Mouse (Mus musculus): Measurements from ENCODE around the gene 5830473C10Rik.
"Not testable (repeated sequence)": the region's sequence is repeated elsewhere in the genome, so short reads cannot be mapped to it uniquely, and the experiment has no call there.

5830473C10Rik gene

DNA sequence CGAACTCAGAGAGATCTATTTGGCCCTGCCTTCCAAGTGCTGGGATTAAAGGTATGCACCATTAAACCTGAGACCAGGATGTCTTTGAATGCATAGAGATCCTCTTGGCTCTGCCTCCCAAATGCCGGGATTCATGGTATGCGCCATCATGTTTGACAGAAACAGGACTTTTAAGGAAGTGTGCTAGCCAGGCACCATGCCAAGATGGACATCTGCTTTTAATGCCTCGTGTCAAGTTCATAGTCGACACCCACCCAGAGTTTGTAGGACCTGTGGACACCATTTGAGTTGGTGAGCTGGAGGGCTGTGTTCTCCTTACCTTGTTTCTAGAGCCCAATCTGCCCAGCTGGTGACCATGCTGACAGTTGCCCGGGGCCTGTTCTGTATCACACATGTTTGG, 31.0 kb downstream of the 5830473C10Rik start:
- DNase-seq (ENCODE audit: low read depth in 2 of 2, low spot score in 2 of 2): no peak

DNA sequence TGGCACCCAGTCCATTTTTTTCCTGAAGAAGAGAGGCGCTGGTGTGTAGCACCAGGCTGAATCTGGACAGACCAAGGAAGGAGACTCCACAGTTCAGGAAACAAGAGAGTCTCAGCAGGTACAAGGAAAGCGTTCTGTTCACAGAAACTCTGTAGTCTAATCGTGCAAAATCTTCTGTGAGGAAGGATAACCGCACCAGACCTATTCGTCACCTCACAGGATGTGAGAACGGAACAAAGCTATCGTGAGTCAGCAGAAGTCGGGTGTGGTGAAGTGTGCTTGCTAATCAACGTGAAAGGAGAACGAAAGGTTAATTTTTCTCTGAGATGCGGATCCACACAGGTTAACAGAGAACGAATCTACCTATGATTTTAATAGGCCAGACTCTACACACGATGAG, 34.0 kb downstream of the 5830473C10Rik start:
- no peak for DNase-seq (ENCODE audit: low read depth in 2 of 2, low spot score in 2 of 2)

- no peak for DNase-seq (ENCODE audit: low read depth in 2 of 2, low spot score in 2 of 2)
Measured at GRCm38 (mm10) chr5:90596155-90596554, 35.2 kb downstream of the 5830473C10Rik start.

GRCm38 (mm10) chr5:90601469-90601868, 40.6 kb downstream of the 5830473C10Rik start:
- no peak for DNase-seq (ENCODE audit: low read depth in 2 of 2, low spot score in 2 of 2)

GRCm38 (mm10) chr5:90603407-90603923, 42.6 kb downstream of the 5830473C10Rik start:
- no peak for DNase-seq (ENCODE audit: low read depth in 2 of 2, low spot score in 2 of 2)

DNA sequence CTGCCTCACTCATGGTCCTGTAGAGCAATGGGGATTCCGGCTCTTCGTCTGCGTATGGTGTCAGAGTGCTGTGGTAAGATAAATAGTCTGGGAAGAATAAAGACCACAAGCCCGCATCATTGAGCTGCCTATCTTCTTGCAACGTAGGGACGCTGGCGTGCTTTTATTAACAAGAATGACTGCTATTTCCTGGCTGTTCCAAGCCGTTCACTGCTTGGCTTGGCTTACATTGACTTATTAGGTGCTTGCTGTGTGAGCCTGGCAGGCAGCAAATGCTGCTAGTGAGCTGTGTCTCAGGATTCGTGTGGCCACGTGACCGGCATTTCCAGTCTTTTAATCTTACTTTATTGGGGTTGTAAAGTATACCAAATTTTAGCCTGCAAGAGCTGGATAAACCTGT, 48.0 kb downstream of the 5830473C10Rik start:
- DNase-seq (ENCODE audit: low read depth in 2 of 2, low spot score in 2 of 2): no peak

GRCm38 (mm10) chr5:90611388-90611787, 50.5 kb downstream of the 5830473C10Rik start:
- no peak for DNase-seq (ENCODE audit: low read depth in 2 of 2, low spot score in 2 of 2)

DNA sequence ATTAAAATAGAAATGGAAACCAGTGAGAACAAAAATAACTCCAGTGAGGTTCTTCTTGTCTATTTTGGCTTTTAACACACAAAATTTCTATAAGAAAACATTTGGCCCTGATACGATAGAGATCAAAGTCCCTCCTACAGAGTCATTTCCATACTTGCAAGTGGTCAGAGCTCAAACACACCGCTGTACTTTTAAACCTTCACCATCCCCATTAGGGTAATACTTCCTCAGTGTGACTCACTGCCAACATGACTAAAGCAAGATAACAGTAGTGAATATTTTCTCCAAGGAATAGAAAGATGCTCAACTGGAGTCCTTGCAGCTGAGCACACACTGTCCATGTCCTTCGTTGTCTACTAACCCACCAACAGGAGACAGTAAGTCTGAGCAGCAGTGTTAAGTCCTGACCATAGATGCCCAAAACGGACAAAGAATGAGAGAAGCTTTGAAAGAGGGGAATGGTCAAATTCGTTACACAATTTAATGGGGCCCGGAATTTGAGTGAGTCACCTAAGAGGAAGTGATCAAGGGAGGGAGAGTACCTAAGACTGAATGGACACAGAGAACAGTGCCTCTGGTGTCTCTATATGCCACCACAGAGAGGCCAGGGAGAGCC, 51.2 kb downstream of the 5830473C10Rik start:
- DNase-seq (ENCODE audit: low read depth in 2 of 2, low spot score in 2 of 2): no peak

DNA sequence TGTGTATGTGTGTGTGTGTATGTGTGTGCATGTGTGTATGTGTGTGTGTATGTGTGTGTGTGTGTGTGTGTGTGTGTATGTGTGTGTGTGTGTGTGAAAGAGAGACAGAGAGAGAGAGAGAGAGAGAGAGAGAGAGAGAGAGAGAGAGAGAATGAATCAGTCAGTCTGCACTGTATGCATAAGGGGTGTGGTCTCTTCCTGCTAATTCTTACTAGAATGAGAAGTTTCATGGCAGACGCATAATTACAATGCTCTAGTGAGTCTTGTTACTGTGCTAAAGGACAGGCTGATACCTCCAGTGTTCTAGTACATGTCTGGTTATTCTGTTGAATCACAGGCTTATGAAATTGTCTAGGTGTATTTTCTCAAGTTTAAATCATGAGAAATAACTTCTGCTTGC, 51.8 kb downstream of the 5830473C10Rik start:
- DNase-seq (ENCODE audit: low read depth in 2 of 2, low spot score in 2 of 2): not testable (repeated sequence)

DNA sequence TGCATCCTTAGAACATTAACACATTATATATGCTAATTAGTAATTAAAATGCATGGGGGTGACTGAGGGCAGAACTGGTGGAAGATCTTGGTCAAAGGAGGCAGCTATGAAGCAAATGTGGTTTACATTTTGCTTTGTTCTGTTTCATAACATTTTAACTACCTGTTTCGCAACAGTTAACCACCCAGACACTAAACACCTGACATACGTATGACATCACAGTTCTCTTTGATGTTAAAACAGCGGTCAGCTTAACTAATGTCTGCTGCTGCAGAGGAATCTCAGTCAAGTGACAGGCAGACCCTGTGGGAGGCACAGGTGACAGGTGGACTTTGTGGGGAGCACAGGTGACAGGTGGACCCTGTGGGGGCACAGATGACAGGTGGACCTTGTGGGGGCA, 57.0 kb downstream of the 5830473C10Rik start:
- no peak for DNase-seq (ENCODE audit: low read depth in 2 of 2, low spot score in 2 of 2)

- DNase-seq (ENCODE audit: low read depth in 2 of 2, low spot score in 2 of 2): no peak
Measured at GRCm38 (mm10) chr5:90621316-90621715, 60.4 kb downstream of the 5830473C10Rik start.

GRCm38 (mm10) chr5:90621726-90622125, 60.8 kb downstream of the 5830473C10Rik start:
- DNase-seq (ENCODE audit: low read depth in 2 of 2, low spot score in 2 of 2): no peak

GRCm38 (mm10) chr5:90623209-90623608, 62.3 kb downstream of the 5830473C10Rik start:
- DNase-seq (ENCODE audit: low read depth in 2 of 2, low spot score in 2 of 2): no peak

GRCm38 (mm10) chr5:90624708-90625425, 64.0 kb downstream of the 5830473C10Rik start:
- DNase-seq (ENCODE audit: low read depth in 2 of 2, low spot score in 2 of 2): no peak

- DNase-seq (ENCODE audit: low read depth in 2 of 2, low spot score in 2 of 2): no peak
Measured at GRCm38 (mm10) chr5:90627423-90627822, 66.5 kb downstream of the 5830473C10Rik start.

- no peak for DNase-seq (ENCODE audit: low read depth in 2 of 2, low spot score in 2 of 2)
Measured at GRCm38 (mm10) chr5:90628011-90628410, 67.1 kb downstream of the 5830473C10Rik start.

DNA sequence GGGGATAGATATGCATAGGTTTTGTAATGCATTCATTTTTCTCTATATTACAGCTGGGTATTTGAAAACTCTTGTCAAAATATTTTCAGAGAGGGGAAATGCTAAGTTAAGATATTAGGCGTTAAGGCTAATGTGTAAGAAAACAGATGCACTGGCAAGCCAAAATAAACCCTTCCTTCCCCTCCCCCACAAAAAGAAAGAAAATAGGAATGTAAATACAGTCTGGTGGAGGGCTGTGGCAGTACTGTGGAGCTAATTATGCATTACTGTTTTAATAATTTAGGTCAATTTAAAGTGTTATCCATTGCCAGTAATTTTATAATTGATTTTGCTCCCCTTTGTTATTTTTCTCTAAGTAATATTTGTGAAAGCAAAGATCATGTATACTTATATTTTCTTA, 67.6 kb downstream of the 5830473C10Rik start:
- no peak for DNase-seq (ENCODE audit: low read depth in 2 of 2, low spot score in 2 of 2)

GRCm38 (mm10) chr5:90634885-90635284, 74.0 kb downstream of the 5830473C10Rik start:
- no peak for DNase-seq (ENCODE audit: low read depth in 2 of 2, low spot score in 2 of 2)

DNA sequence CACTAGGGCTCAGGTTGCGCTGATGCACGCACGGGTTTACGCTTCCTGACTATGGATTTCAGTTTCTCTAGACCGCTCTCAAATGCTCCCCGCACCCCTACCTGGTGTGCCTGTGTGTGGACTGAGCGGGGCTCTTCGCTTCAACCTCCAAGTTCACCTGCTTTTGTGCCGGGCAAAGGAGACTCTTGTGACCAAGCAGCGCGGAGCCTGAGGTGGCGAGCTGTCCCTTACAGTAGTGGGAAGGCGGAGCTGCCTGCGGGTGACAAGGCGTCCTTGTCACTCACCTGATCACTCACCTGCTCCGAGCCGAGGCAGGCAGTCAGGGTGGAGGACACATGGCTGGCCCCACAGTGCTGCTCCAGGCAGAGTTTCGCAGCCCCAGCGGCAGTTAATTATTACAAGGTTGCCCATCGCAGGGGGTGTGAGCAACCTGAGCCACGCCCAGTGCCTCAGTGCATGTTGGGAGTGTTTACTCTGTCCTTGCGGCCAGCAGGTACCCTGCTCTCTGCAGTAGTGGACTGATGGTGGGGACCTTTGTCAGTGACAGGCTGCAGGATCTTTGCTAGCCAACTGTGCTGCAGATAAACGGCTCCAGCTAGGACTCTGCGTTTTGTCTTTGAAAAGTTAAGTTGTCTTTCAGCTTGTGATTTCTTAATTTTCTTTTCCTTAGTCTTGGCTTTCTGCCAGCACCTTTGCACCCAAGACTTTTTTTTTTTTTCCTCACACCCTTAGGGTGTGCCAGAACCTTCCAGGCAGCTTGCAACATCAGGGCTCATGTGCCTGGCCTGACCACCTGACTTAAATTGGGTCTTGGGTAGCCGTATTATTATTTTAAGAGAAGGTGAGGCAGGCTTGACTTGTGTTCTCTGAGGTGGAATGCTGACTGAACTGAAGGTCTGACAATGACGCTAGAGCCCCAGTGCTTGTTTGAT, 79.6 kb downstream of the 5830473C10Rik start, which contains the start of gene Rassf6:
TSS of gene Rassf6 (minus strand) at position 372 of the 932 bp plus-strand sequence.
- no peak for DNase-seq (ENCODE audit: low read depth in 2 of 2, low spot score in 2 of 2)

DNA sequence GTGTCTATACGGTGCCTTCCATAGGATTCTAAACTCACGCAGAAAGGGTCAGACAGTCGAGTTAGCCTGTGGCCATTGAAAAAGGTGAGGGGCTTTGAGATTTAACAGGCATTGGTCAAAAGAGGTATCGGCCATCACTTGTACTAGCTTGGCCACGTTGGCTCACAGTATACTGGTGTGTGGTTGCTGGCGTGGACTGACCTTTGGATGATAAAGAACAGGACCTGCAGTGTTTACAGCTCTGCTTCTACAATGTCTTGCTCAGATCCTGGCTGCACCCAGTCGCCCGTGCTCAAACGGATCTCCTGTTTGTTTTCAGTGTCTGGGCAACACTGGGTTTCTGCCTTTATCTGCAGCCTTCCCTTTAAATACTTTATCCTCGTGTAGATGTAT, 80.3 kb downstream of the 5830473C10Rik start:
- no peak for DNase-seq (ENCODE audit: low read depth in 2 of 2, low spot score in 2 of 2)

- no peak for DNase-seq (ENCODE audit: low read depth in 2 of 2, low spot score in 2 of 2)
Measured at GRCm38 (mm10) chr5:90645579-90645978, 84.7 kb downstream of the 5830473C10Rik start.
